Mouse (Mus musculus): ENCODE data around the gene Pex7. TPM values are rescaled to one million over a fixed set of nuclear protein-coding genes. Genes with fewer than 3 reads are reported as not detected.

Gene Pex7
- polyA plus RNA-seq, 1 experiment from 2014 or later = 25.1 TPM

- TF ChIP-seq CTCF (IDR thresholded peaks at IDR 0.05; ENCODE audit: low read depth) = no peak
- H3K9me3 ChIP-seq (ENCODE audit: low read depth, low read length) = no peaks in the 10 kb centered on the region
- no peaks in the 10 kb centered on the region for H3K27me3 ChIP-seq (ENCODE audit: insufficient read depth, low read length)
- H3K36me3 ChIP-seq (ENCODE audit: insufficient read depth) = no peaks in the 10 kb centered on the region
- 92% methylated on average over 5 of the region's 5 CpGs for WGBS
- no peak overlapping the region for H3K4me3 ChIP-seq (ENCODE audit: low read depth, low read length)
- H3K4me2 ChIP-seq = no peak overlapping the region
- H3K27ac ChIP-seq (ENCODE audit: low read depth) = no peak overlapping the region
- DNase-seq = no peak
- no peaks in the 10 kb centered on the region for H3K4me1 ChIP-seq (ENCODE audit: insufficient read depth)
- ATAC-seq (ENCODE audit: insufficient read depth) = no peak
- no peak overlapping the region for H3K9ac ChIP-seq
Observed at GRCm38 (mm10) chr10:19947901-19948300, 40.4 kb upstream of the Pex7 start.

GRCm38 (mm10) chr10:19947441-19947840 is 40.0 kb upstream of the Pex7 start:
- H3K4me1 ChIP-seq (ENCODE audit: insufficient read depth) = no peaks in the 10 kb centered on the region
- ATAC-seq (ENCODE audit: insufficient read depth) (no peak), DNase-seq (no peak)
- no peak overlapping the region for H3K9ac ChIP-seq
- no peak overlapping the region for H3K4me2 ChIP-seq
- H3K27me3 ChIP-seq (ENCODE audit: insufficient read depth, low read length) = no peaks in the 10 kb centered on the region
- H3K9me3 ChIP-seq (ENCODE audit: low read depth, low read length) = no peaks in the 10 kb centered on the region
- H3K27ac ChIP-seq (ENCODE audit: low read depth) = no peak overlapping the region
- WGBS = 85% methylated on average over 10 of the region's 10 CpGs
- no peak for TF ChIP-seq CTCF (IDR thresholded peaks at IDR 0.05; ENCODE audit: low read depth)
- no peak overlapping the region for H3K4me3 ChIP-seq (ENCODE audit: low read depth, low read length)
- no peaks in the 10 kb centered on the region for H3K36me3 ChIP-seq (ENCODE audit: insufficient read depth)

- TF ChIP-seq CTCF (IDR thresholded peaks at IDR 0.05; ENCODE audit: low read depth) = no peak
- Histone ChIP-seq H3K27me3 (ENCODE audit: insufficient read depth, low read length) (no peaks in the 10 kb centered on the region), H3K4me1 (ENCODE audit: insufficient read depth) (no peaks in the 10 kb centered on the region), H3K9me3 (ENCODE audit: low read depth, low read length) (no peaks in the 10 kb centered on the region), H3K36me3 (ENCODE audit: insufficient read depth) (no peaks in the 10 kb centered on the region), H3K4me2 (no peak overlapping the region), H3K27ac (ENCODE audit: low read depth) (no peak overlapping the region), H3K9ac (no peak overlapping the region), H3K4me3 (ENCODE audit: low read depth, low read length) (no peak overlapping the region)
- 79% methylated on average over 6 of the region's 6 CpGs for WGBS
- no peak for DNase-seq
- no peak for ATAC-seq (ENCODE audit: insufficient read depth)
Observed at GRCm38 (mm10) chr10:19946644-19947043, 39.2 kb upstream of the Pex7 start.

- no peak for TF ChIP-seq CTCF (IDR thresholded peaks at IDR 0.05; ENCODE audit: low read depth)
- no peak for DNase-seq
- Histone ChIP-seq H3K9me3 (ENCODE audit: low read depth, low read length) (no peaks in the 10 kb centered on the region), H3K4me3 (ENCODE audit: low read depth, low read length) (no peak overlapping the region), H3K9ac (no peak overlapping the region), H3K27me3 (ENCODE audit: insufficient read depth, low read length) (no peaks in the 10 kb centered on the region), H3K4me1 (ENCODE audit: insufficient read depth) (no peaks in the 10 kb centered on the region), H3K4me2 (no peak overlapping the region), H3K27ac (ENCODE audit: low read depth) (no peak overlapping the region), H3K36me3 (ENCODE audit: insufficient read depth) (no peaks in the 10 kb centered on the region)
- ATAC-seq (ENCODE audit: insufficient read depth) = no peak
- 59% methylated on average over 7 of the region's 7 CpGs for WGBS
Observed at GRCm38 (mm10) chr10:19945651-19946050, 38.2 kb upstream of the Pex7 start.

GRCm38 (mm10) chr10:19942621-19943020 is 35.1 kb upstream of the Pex7 start:
- Histone ChIP-seq H3K27ac (ENCODE audit: low read depth) (no peak overlapping the region), H3K9ac (no peak overlapping the region), H3K4me2 (no peak overlapping the region), H3K4me1 (ENCODE audit: insufficient read depth) (no peaks in the 10 kb centered on the region), H3K27me3 (ENCODE audit: insufficient read depth, low read length) (no peaks in the 10 kb centered on the region), H3K36me3 (ENCODE audit: insufficient read depth) (no peaks in the 10 kb centered on the region), H3K9me3 (ENCODE audit: low read depth, low read length) (no peaks in the 10 kb centered on the region), H3K4me3 (ENCODE audit: low read depth, low read length) (no peak overlapping the region)
- ATAC-seq (ENCODE audit: insufficient read depth) = no peak
- DNase-seq = no peak
- TF ChIP-seq CTCF (IDR thresholded peaks at IDR 0.05; ENCODE audit: low read depth) = no peak
- WGBS = 94% methylated on average over 3 of the region's 3 CpGs

- no peak for TF ChIP-seq CTCF (IDR thresholded peaks at IDR 0.05; ENCODE audit: low read depth)
- DNase-seq (no peak), ATAC-seq (ENCODE audit: insufficient read depth) (no peak)
- H3K27ac ChIP-seq (ENCODE audit: low read depth) = no peak overlapping the region
- H3K4me2 ChIP-seq = no peak overlapping the region
- no peak overlapping the region for H3K9ac ChIP-seq
- H3K27me3 ChIP-seq (ENCODE audit: insufficient read depth, low read length) = no peaks in the 10 kb centered on the region
- H3K36me3 ChIP-seq (ENCODE audit: insufficient read depth) = no peaks in the 10 kb centered on the region
- 83% methylated on average over 9 of the region's 9 CpGs for WGBS
- no peaks in the 10 kb centered on the region for H3K4me1 ChIP-seq (ENCODE audit: insufficient read depth)
- H3K9me3 ChIP-seq (ENCODE audit: low read depth, low read length) = no peaks in the 10 kb centered on the region
- H3K4me3 ChIP-seq (ENCODE audit: low read depth, low read length) = no peak overlapping the region
Observed at GRCm38 (mm10) chr10:19941914-19942313, 34.4 kb upstream of the Pex7 start.

- no peaks in the 10 kb centered on the region for H3K36me3 ChIP-seq (ENCODE audit: insufficient read depth)
- H3K4me3 ChIP-seq (ENCODE audit: low read depth, low read length) = no peak overlapping the region
- no peak overlapping the region for H3K9ac ChIP-seq
- no peak for ATAC-seq (ENCODE audit: insufficient read depth)
- TF ChIP-seq CTCF (IDR thresholded peaks at IDR 0.05; ENCODE audit: low read depth) = no peak
- 44% methylated on average over 6 of the region's 6 CpGs for WGBS
- H3K9me3 ChIP-seq (ENCODE audit: low read depth, low read length) = no peaks in the 10 kb centered on the region
- H3K4me1 ChIP-seq (ENCODE audit: insufficient read depth) = no peaks in the 10 kb centered on the region
- DNase-seq = no peak
- H3K27me3 ChIP-seq (ENCODE audit: insufficient read depth, low read length) = no peaks in the 10 kb centered on the region
- no peak overlapping the region for H3K4me2 ChIP-seq
- no peak overlapping the region for H3K27ac ChIP-seq (ENCODE audit: low read depth)
Observed at GRCm38 (mm10) chr10:19941063-19941462, 33.6 kb upstream of the Pex7 start.

GRCm38 (mm10) chr10:19940626-19941025 is 33.1 kb upstream of the Pex7 start:
- TF ChIP-seq CTCF (IDR thresholded peaks at IDR 0.05; ENCODE audit: low read depth) = no peak
- 81% methylated on average over 8 of the region's 8 CpGs for WGBS
- Histone ChIP-seq H3K4me2 (no peak overlapping the region), H3K27me3 (ENCODE audit: insufficient read depth, low read length) (no peaks in the 10 kb centered on the region), H3K9me3 (ENCODE audit: low read depth, low read length) (no peaks in the 10 kb centered on the region), H3K4me1 (ENCODE audit: insufficient read depth) (no peaks in the 10 kb centered on the region), H3K4me3 (ENCODE audit: low read depth, low read length) (no peak overlapping the region), H3K27ac (ENCODE audit: low read depth) (no peak overlapping the region), H3K9ac (no peak overlapping the region), H3K36me3 (ENCODE audit: insufficient read depth) (no peaks in the 10 kb centered on the region)
- no peak for ATAC-seq (ENCODE audit: insufficient read depth)
- no peak for DNase-seq

Data from lung, embryonic 14.5 days (tissue).